Mouse (Mus musculus) thymus, adult 2 months (tissue): ENCODE results near the gene Cdc25b.

ENCODE experiments used
- CTCF ChIP-seq: fragments of 200-500 bp; IDR thresholded peaks from 2 replicates; pipeline ENCODE4 v1.5.1; 2012; ENCODE audit warnings: mild to moderate bottlenecking, control low read depth, low read length, moderate library complexity, borderline replicate concordance; ENCODE audit not compliant: control insufficient read depth, poor library complexity, insufficient read depth; ENCODE audit errors: extremely low read depth
- POLR2A ChIP-seq: fragments of 200-500 bp; IDR thresholded peaks from 2 replicates; pipeline ENCODE4 v1.6.1; 2012; ENCODE audit warnings: mild to moderate bottlenecking, low read length, control low read depth, moderate library complexity; ENCODE audit not compliant: control insufficient read depth, poor library complexity, insufficient read depth; ENCODE audit errors: extremely low read depth

DNA sequence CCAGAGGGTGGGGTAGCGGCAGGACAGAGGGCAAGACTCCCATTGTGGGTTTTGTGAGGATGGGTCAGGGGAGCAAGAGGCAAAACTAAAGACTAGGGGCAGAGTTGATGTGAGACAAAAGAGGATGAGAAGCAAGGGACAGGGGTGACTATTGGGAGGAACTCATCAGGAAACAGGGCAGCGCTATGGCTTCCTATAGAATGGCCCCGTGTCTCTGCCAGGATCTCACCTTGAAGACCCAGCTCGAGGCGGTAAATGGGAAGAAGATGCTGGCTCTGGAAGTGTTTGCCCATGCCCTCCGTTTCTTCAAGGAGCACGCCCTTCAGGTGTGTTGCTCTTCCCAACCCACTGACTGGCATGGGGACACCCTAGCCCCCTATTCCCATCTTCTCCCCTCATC lies 48.0 kb upstream of the Cdc25b start:
- TF ChIP-seq POLR2A (no peak), CTCF (no peak)
